Mouse (Mus musculus) intestine, embryonic 16.5 days (tissue): Measurements from ENCODE around the gene Coa4. TPM values are rescaled to one million over a fixed set of nuclear protein-coding genes. Genes with fewer than 3 reads are reported as not detected.

ENCODE experiments used
- ATAC-seq: fragments of 200-750 bp; cut with Nextera tagmentation; 2 replicates; pipeline ENCODE4 v1.8.0; 2017; ENCODE audit warnings: moderate TSS enrichment, moderate library complexity
- H3K27ac ChIP-seq: fragments of 300-500 bp; sonication (generic); 2 replicates; pipeline ENCODE4 v1.5.1; 2014; ENCODE audit warnings: mild to moderate bottlenecking, low read length
- H3K27me3 ChIP-seq: fragments of 300-500 bp; sonication (generic); replicated peaks from 2 replicates; pipeline ENCODE4 v1.6.1; 2014; ENCODE audit warnings: low read length, control low read depth, mixed read lengths; ENCODE audit not compliant: control insufficient read depth, insufficient read depth
- H3K36me3 ChIP-seq: fragments of 300-500 bp; sonication (generic); 2 replicates; pipeline ENCODE4 v1.6.1; 2014; ENCODE audit warnings: low read length, control low read depth; ENCODE audit not compliant: control insufficient read depth, insufficient read depth
- H3K4me1 ChIP-seq: fragments of 300-500 bp; sonication (generic); 2 replicates; pipeline ENCODE4 v1.6.1; 2014; ENCODE audit warnings: low read length, control low read depth, mixed read lengths; ENCODE audit not compliant: control insufficient read depth, insufficient read depth
- H3K4me2 ChIP-seq: fragments of 300-500 bp; sonication (generic); 2 replicates; pipeline ENCODE4 v1.6.1; 2014; ENCODE audit warnings: low read depth, low read length, control low read depth
- H3K4me3 ChIP-seq: fragments of 300-500 bp; sonication (generic); 2 replicates; pipeline ENCODE4 v1.5.1; 2014; ENCODE audit warnings: mild to moderate bottlenecking, low read length
- H3K9ac ChIP-seq: fragments of 300-500 bp; sonication (generic); 2 replicates; pipeline ENCODE4 v1.6.1; 2014; ENCODE audit warnings: low read depth, low read length
- H3K9me3 ChIP-seq: fragments of 300-500 bp; sonication (generic); 2 replicates; pipeline ENCODE4 v1.6.1; 2016; ENCODE audit warnings: low read length, control low read depth; ENCODE audit not compliant: control insufficient read depth
- WGBS: fragments of 180-500 bp; shearing (Covaris S2); extraction: QIAGEN DNeasy Blood & Tissue Kit; methylation state at CpG from one replicate; pipeline ENCODE4 v1.1.7; 2014; 5-methylcytosine and 5-hydroxymethylcytosine counted together
- polyA plus RNA-seq: library from polyadenylated mRNA; unstranded; fragments of >200 nt; fragmentation: Nextera tagmentation; extraction: Ambion mirVana; gene quantifications from 2 replicates; pipeline ENCODE4 v1.2.1, GENCODE M21; 2015

Gene Coa4
- polyA plus RNA-seq, 1 experiment from 2014 or later, result 59.3 TPM

DNA sequence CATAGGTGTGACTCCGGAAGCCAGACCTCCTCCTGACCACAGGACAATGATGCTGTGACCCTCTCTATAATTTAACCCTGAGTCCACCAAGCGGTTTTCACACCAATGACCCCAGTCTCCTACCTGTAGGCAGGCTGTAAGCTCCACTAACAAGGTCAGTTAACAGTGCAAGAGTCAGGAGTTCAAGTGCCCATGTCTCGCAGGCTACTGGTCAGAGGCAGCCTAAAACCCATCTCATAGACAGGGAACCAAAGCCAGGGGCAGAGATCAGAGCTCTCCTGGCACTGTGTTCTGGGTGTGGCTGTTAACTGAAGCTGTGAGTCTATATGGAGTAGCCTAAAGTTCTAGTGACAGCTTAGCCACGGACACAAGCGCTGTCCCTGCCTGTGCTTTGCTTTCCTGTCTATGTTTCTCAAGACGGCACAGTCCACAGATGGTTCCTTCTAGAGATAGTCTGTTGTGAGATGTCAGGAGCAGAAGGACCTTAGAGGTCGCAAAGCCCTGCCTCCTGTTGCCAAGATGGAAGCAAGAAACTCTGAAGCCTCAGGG, 34.4 kb upstream of the Coa4 start:
- Histone ChIP-seq H3K9ac (no peak overlapping the region), H3K4me1 (peaks cover 7% of the 10 kb centered on the region; the same call in 1 of the 2 replicates), H3K4me2 (no peak overlapping the region), H3K4me3 (no peak overlapping the region), H3K27me3 (no peaks in the 10 kb centered on the region), H3K36me3 (peaks cover 16% of the 10 kb centered on the region; the same call in 1 of the 2 replicates), H3K9me3 (no peaks in the 10 kb centered on the region), H3K27ac (no peak overlapping the region)
- WGBS, result 74% methylated on average over 7 of the region's 7 CpGs
- 0 out of 2 replicates have a peak, but pooled peaks have one; percentile 8 for ATAC-seq

GRCm38 (mm10) chr7:100503076-100503475, 33.8 kb upstream of the Coa4 start:
- Histone ChIP-seq H3K4me3 (no peak overlapping the region), H3K9ac (no peak overlapping the region), H3K4me1 (peaks cover 7% of the 10 kb centered on the region; the same call in 1 of the 2 replicates), H3K36me3 (peaks cover 13% of the 10 kb centered on the region; the same call in 1 of the 2 replicates), H3K27ac (no peak overlapping the region), H3K27me3 (no peaks in the 10 kb centered on the region), H3K9me3 (no peaks in the 10 kb centered on the region), H3K4me2 (no peak overlapping the region)
- WGBS, result 82% methylated on average over 5 of the region's 5 CpGs
- no peak for ATAC-seq

DNA sequence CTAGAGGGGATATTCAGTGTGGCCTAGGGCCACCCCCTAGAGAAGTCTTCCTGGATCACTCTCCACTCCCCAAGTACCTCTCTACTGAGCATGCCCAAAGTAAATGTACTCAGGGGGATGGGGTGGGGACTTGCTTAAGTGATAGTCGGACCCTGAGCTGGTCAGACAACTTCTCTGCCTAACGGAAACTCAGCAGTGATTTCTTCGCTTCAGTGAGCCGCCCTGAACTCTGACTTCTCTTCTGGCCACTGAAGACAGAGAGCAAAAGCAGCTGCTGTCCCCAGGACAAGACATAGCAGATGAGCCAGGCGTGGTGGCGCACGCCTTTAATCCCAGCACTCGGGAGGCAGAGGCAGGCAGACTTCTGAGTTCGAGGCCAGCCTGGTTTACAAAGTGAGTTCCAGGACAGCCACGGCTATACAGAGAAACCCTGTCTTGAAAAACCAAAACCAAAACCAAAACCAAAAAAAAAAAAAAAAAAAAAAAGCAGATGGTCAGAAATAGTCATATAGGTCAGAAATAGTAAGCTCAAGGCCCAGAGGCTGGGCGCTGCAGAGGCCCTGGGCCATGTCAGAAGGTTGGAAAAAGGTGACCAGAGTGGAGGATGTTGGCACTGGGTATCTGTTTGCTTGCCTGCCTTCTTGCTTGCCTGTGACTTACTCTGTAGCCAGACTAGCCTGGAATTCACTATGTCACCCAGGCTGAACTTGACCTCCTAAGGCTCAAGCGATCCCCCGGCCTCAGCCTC, 32.0 kb upstream of the Coa4 start:
- no peaks in the 10 kb centered on the region for H3K9me3 ChIP-seq
- H3K36me3 ChIP-seq, result no peaks in the 10 kb centered on the region
- H3K9ac ChIP-seq, result no peak overlapping the region
- H3K27ac ChIP-seq, result no peak overlapping the region
- H3K27me3 ChIP-seq, result no peaks in the 10 kb centered on the region
- WGBS, result 76% methylated on average over 13 of the region's 13 CpGs
- no peak for ATAC-seq
- H3K4me1 ChIP-seq, result peaks cover 11% of the 10 kb centered on the region; the same call in 1 of the 2 replicates
- no peak overlapping the region for H3K4me3 ChIP-seq
- no peak overlapping the region for H3K4me2 ChIP-seq

GRCm38 (mm10) chr7:100506494-100506893, 30.4 kb upstream of the Coa4 start:
- WGBS, result 66% methylated on average over 4 of the region's 4 CpGs
- H3K4me2 ChIP-seq, result no peak overlapping the region
- H3K36me3 ChIP-seq, result no peaks in the 10 kb centered on the region
- no peak for ATAC-seq
- no peak overlapping the region for H3K27ac ChIP-seq
- no peak overlapping the region for H3K4me3 ChIP-seq
- no peaks in the 10 kb centered on the region for H3K9me3 ChIP-seq
- H3K27me3 ChIP-seq, result no peaks in the 10 kb centered on the region
- peaks cover 11% of the 10 kb centered on the region; the same call in 1 of the 2 replicates for H3K4me1 ChIP-seq
- no peak overlapping the region for H3K9ac ChIP-seq

- Histone ChIP-seq H3K27me3 (no peaks in the 10 kb centered on the region), H3K9me3 (no peaks in the 10 kb centered on the region), H3K4me2 (no peak overlapping the region), H3K9ac (no peak overlapping the region), H3K4me1 (peaks cover 6% of the 10 kb centered on the region; the same call in 1 of the 2 replicates), H3K36me3 (no peaks in the 10 kb centered on the region), H3K4me3 (no peak overlapping the region), H3K27ac (no peak overlapping the region)
- peak; percentile 39; the same call in 1 of the 2 replicates for ATAC-seq
- 52% methylated on average over 3 of the region's 3 CpGs for WGBS
Observed at GRCm38 (mm10) chr7:100508670-100509069, 28.2 kb upstream of the Coa4 start.

- Histone ChIP-seq H3K4me3 (no peak overlapping the region), H3K36me3 (no peaks in the 10 kb centered on the region), H3K27me3 (no peaks in the 10 kb centered on the region), H3K4me1 (peaks cover 3% of the 10 kb centered on the region; the same call in 1 of the 2 replicates), H3K9me3 (no peaks in the 10 kb centered on the region), H3K27ac (no peak overlapping the region), H3K4me2 (no peak overlapping the region), H3K9ac (no peak overlapping the region)
- WGBS, result 64% methylated on average over 8 of the region's 8 CpGs
- no peak for ATAC-seq
Observed at GRCm38 (mm10) chr7:100511602-100512001, 25.3 kb upstream of the Coa4 start.

DNA sequence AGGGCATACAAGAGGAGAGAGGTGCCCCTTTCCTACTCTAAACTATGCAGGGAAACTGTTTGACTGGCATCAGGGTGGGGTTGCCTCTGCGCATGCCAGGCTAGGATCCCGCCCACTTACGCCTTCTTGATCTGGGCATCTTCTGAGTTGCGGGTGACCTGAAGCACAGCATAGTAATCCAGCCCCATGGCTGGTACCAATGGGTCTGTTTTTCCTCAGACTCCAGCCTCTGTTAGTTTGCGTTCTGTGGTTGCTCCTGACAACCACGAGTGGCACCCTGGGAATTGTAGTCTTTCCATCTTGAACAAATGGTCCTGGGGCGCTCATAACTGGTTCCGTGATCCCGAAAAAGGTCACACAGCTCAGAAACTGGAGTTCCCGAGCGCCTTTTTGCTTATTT, 22.3 kb upstream of the Coa4 start, which contains the start of gene Dnajb13:
TSS of gene Dnajb13 (minus strand) at position 388 of the 400 bp plus-strand sequence.
- H3K36me3 ChIP-seq, result no peaks in the 10 kb centered on the region
- peak; percentile 21; the same call in 1 of the 2 replicates for ATAC-seq
- H3K27ac ChIP-seq, result no peak within 1 kb of the TSS
- WGBS, result 47% methylated on average over 11 of the region's 11 CpGs
- no peak within 1 kb of the TSS for H3K9ac ChIP-seq
- H3K27me3 ChIP-seq, result no peaks in the 10 kb centered on the region
- H3K4me1 ChIP-seq, result no peaks in the 10 kb centered on the region
- H3K4me3 ChIP-seq, result no peak within 1 kb of the TSS
- H3K4me2 ChIP-seq, result no peak within 1 kb of the TSS
- no peaks in the 10 kb centered on the region for H3K9me3 ChIP-seq

DNA sequence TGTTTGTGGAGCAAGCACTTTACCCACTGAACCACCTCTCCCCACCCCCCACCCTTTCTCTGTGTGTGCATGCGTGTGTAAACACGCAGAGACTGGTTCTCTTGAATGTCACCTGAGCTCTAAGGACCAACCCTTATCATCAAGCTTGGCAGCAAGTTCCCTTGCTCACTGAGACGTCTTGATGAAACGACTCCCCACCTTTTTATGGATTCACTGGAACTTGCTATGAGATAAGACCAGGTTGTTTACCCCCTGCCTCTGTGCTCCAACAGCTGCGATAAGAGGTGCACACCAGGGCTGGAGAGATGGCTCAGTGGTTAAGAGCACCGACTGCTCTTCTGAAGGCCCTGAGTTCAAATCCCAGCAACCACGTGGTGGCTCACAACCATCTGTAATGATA, 16.7 kb upstream of the Coa4 start:
- Histone ChIP-seq H3K4me1 (no peaks in the 10 kb centered on the region), H3K9me3 (no peaks in the 10 kb centered on the region), H3K36me3 (no peaks in the 10 kb centered on the region), H3K27me3 (no peaks in the 10 kb centered on the region), H3K4me2 (no peak overlapping the region), H3K27ac (no peak overlapping the region), H3K9ac (no peak overlapping the region), H3K4me3 (no peak overlapping the region)
- peak; percentile 57 for ATAC-seq
- WGBS, result 44% methylated on average over 7 of the region's 7 CpGs

- no peak overlapping the region for H3K4me3 ChIP-seq
- no peak overlapping the region for H3K27ac ChIP-seq
- H3K4me1 ChIP-seq, result no peaks in the 10 kb centered on the region
- no peak overlapping the region for H3K9ac ChIP-seq
- H3K4me2 ChIP-seq, result no peak overlapping the region
- WGBS, result 17% methylated on average over 10 of the region's 10 CpGs
- H3K9me3 ChIP-seq, result no peaks in the 10 kb centered on the region
- H3K36me3 ChIP-seq, result no peaks in the 10 kb centered on the region
- ATAC-seq, result peak; percentile 65
- no peaks in the 10 kb centered on the region for H3K27me3 ChIP-seq
Observed at GRCm38 (mm10) chr7:100520663-100521285, 16.1 kb upstream of the Coa4 start.
